Mouse (Mus musculus) adrenal gland, adult 2 months (tissue): ENCODE measurements around the gene Pptc7. TPM values are rescaled to one million over a fixed set of nuclear protein-coding genes. Genes with fewer than 3 reads are reported as not detected.

Experiments used
- DNase-seq: peaks from one replicate; pipeline ENCODE4 v3.0.0; 2021
- polyA plus RNA-seq: library from polyadenylated mRNA; depleted of rRNA; stranded (reverse); fragments of >200 nt; gene quantifications from 2 replicates; pipeline ENCODE4 v1.2.3, GENCODE M21; 2012
- total RNA-seq, 2 experiments: library from RNA; stranded (reverse); gene quantifications; 2 replicates each; pipeline ENCODE4 v1.2.3; 2021

The Pptc7 gene
- total and polyA plus RNA-seq, 3 experiments, result 52.0 to 63.4 (median 57.5) TPM

GRCm38 (mm10) chr5:122267136-122267535 lies 17.0 kb upstream of the Pptc7 start:
- no peak for DNase-seq

GRCm38 (mm10) chr5:122267899-122268298 lies 16.3 kb upstream of the Pptc7 start:
- DNase-seq, result peak; percentile 70

- no peak for DNase-seq
Observed at GRCm38 (mm10) chr5:122268858-122269604, 15.1 kb upstream of the Pptc7 start.

- DNase-seq, result no peak
Observed at GRCm38 (mm10) chr5:122272821-122273220, 11.3 kb upstream of the Pptc7 start.

GRCm38 (mm10) chr5:122274785-122275184 lies 9.4 kb upstream of the Pptc7 start:
- no peak for DNase-seq

- no peak for DNase-seq
Observed at GRCm38 (mm10) chr5:122278946-122279345, 5.2 kb upstream of the Pptc7 start.

GRCm38 (mm10) chr5:122279799-122280421 lies 4.3 kb upstream of the Pptc7 start:
- DNase-seq, result no peak

- DNase-seq, result peak; percentile 56
Observed at GRCm38 (mm10) chr5:122280422-122280826, 3.7 kb upstream of the Pptc7 start.

- DNase-seq, result peak; percentile 48
Observed at GRCm38 (mm10) chr5:122280827-122281462, 3.2 kb upstream of the Pptc7 start.

GRCm38 (mm10) chr5:122283828-122284182 lies 360 bp upstream of the Pptc7 start:
- DNase-seq, result no peak

GRCm38 (mm10) chr5:122285029-122285766 lies 1.0 kb downstream of the Pptc7 start:
- DNase-seq, result peak; percentile 88

GRCm38 (mm10) chr5:122285767-122286150 lies 1.6 kb downstream of the Pptc7 start:
- no peak for DNase-seq

- DNase-seq, result no peak
Observed at GRCm38 (mm10) chr5:122286191-122286590, 2.0 kb downstream of the Pptc7 start.

- no peak for DNase-seq
Observed at GRCm38 (mm10) chr5:122287026-122287425, 2.9 kb downstream of the Pptc7 start.

GRCm38 (mm10) chr5:122288147-122288811 lies 4.1 kb downstream of the Pptc7 start:
- DNase-seq, result peak; percentile 62

- no peak for DNase-seq
Observed at GRCm38 (mm10) chr5:122291149-122291548, 7.0 kb downstream of the Pptc7 start.

- DNase-seq, result no peak
Observed at GRCm38 (mm10) chr5:122291553-122292339, 7.6 kb downstream of the Pptc7 start.

- DNase-seq, result no peak
Observed at GRCm38 (mm10) chr5:122293131-122293530, 9.0 kb downstream of the Pptc7 start.

- no peak for DNase-seq
Observed at GRCm38 (mm10) chr5:122294219-122294735, 10.1 kb downstream of the Pptc7 start.

GRCm38 (mm10) chr5:122295113-122295935 lies 11.2 kb downstream of the Pptc7 start:
- peak; percentile 40 for DNase-seq
